Mouse (Mus musculus): ENCODE measurements at regions not wholly inside any gene's neighbourhood (a gene's known extent, or its start where the extent isn't known, plus 50 kb on each side); places are given as distances from the start of the nearest gene placed in this dataset.

- H3K9me3 ChIP-seq (ENCODE audit: control insufficient read depth, low read length), result 0 out of 2 replicates have a peak, but pooled peaks cover 6% of the 10 kb centered on the region
- DNase-seq (ENCODE audit: low spot score) (no peak), ATAC-seq (ENCODE audit: low FRiP score, low read depth) (no peak)
- no peak overlapping the region for H3K4me2 ChIP-seq (replicated peaks; ENCODE audit: low read depth, low read length, severe bottlenecking)
- no peak overlapping the region for H3K27ac ChIP-seq (replicated peaks; ENCODE audit: low read depth, low read length)
- H3K4me3 ChIP-seq (replicated peaks; ENCODE audit: low read length), result no peak overlapping the region
- no peak overlapping the region for H3K9ac ChIP-seq (ENCODE audit: low read depth, low read length, severe bottlenecking)
- H3K36me3 ChIP-seq (ENCODE audit: control insufficient read depth, insufficient read depth, low read length), result no peaks in the 10 kb centered on the region
- WGBS, result 67% methylated on average over 11 of the region's 13 CpGs
- TF ChIP-seq POLR2A (IDR thresholded peaks at IDR 0.05; ENCODE audit: borderline replicate concordance, extremely low read depth, insufficient read depth, insufficient read length), result no peak
- no peaks in the 10 kb centered on the region for H3K27me3 ChIP-seq (ENCODE audit: control insufficient read depth, insufficient read depth, low read length)
- no peaks in the 10 kb centered on the region for H3K4me1 ChIP-seq (ENCODE audit: control insufficient read depth, insufficient read depth, low read length)
Observed at GRCm38 (mm10) chr13:52282500-52282899, 248.6 kb downstream of the Diras2 start.

- Histone ChIP-seq H3K27ac (replicated peaks; ENCODE audit: low read depth, low read length) (no peak overlapping the region), H3K4me2 (replicated peaks; ENCODE audit: low read depth, low read length, severe bottlenecking) (no peak overlapping the region), H3K4me1 (ENCODE audit: control insufficient read depth, insufficient read depth, low read length) (no peaks in the 10 kb centered on the region), H3K36me3 (ENCODE audit: control insufficient read depth, insufficient read depth, low read length) (no peaks in the 10 kb centered on the region), H3K4me3 (replicated peaks; ENCODE audit: low read length) (no peak overlapping the region), H3K9me3 (ENCODE audit: control insufficient read depth, low read length) (0 out of 2 replicates have a peak, but pooled peaks cover 6% of the 10 kb centered on the region), H3K9ac (ENCODE audit: low read depth, low read length, severe bottlenecking) (no peak overlapping the region), H3K27me3 (ENCODE audit: control insufficient read depth, insufficient read depth, low read length) (no peaks in the 10 kb centered on the region)
- 85% methylated on average over 11 of the region's 11 CpGs for WGBS
- TF ChIP-seq POLR2A (IDR thresholded peaks at IDR 0.05; ENCODE audit: borderline replicate concordance, extremely low read depth, insufficient read depth, insufficient read length), result no peak
- DNase-seq (ENCODE audit: low spot score), result no peak
- ATAC-seq (ENCODE audit: low FRiP score, low read depth), result no peak
Observed at GRCm38 (mm10) chr13:52283456-52283855, 247.6 kb downstream of the Diras2 start.

GRCm38 (mm10) chr13:52284026-52284801, 246.9 kb downstream of the Diras2 start:
- WGBS, result 85% methylated on average over 12 of the region's 12 CpGs
- H3K27me3 ChIP-seq (ENCODE audit: control insufficient read depth, insufficient read depth, low read length), result no peaks in the 10 kb centered on the region
- ATAC-seq (ENCODE audit: low FRiP score, low read depth) (no peak), DNase-seq (ENCODE audit: low spot score) (no peak)
- TF ChIP-seq POLR2A (IDR thresholded peaks at IDR 0.05; ENCODE audit: borderline replicate concordance, extremely low read depth, insufficient read depth, insufficient read length), result no peak
- H3K4me1 ChIP-seq (ENCODE audit: control insufficient read depth, insufficient read depth, low read length), result no peaks in the 10 kb centered on the region
- 0 out of 2 replicates have a peak, but pooled peaks cover 6% of the 10 kb centered on the region for H3K9me3 ChIP-seq (ENCODE audit: control insufficient read depth, low read length)
- no peak overlapping the region for H3K4me3 ChIP-seq (replicated peaks; ENCODE audit: low read length)
- H3K36me3 ChIP-seq (ENCODE audit: control insufficient read depth, insufficient read depth, low read length), result no peaks in the 10 kb centered on the region
- H3K4me2 ChIP-seq (replicated peaks; ENCODE audit: low read depth, low read length, severe bottlenecking), result no peak overlapping the region
- H3K27ac ChIP-seq (replicated peaks; ENCODE audit: low read depth, low read length), result no peak overlapping the region
- no peak overlapping the region for H3K9ac ChIP-seq (ENCODE audit: low read depth, low read length, severe bottlenecking)

DNA sequence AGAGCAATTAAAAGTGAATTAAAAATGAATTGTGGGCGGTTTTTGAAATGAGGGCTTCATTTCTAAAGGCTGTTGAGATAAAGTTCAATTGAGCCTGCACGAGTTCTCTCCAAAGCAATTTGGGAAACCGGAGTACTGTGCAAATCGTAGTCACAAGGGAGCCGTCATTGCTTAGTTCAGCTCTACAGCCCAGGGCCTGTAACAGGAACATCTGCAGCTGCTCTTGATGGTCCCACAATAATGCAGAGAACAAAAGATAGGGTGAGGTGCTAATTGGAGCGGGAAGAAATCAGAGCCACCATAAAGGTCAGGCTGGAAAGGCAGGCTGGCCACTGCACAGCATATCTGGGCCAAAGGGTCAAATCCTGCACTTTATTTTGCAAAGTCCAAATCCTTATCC, 242.7 kb downstream of the Diras2 start:
- no peaks in the 10 kb centered on the region for H3K9me3 ChIP-seq (ENCODE audit: control insufficient read depth, low read length)
- no peak overlapping the region for H3K27ac ChIP-seq (replicated peaks; ENCODE audit: low read depth, low read length)
- ATAC-seq (ENCODE audit: low FRiP score, low read depth) (no peak), DNase-seq (ENCODE audit: low spot score) (no peak)
- no peaks in the 10 kb centered on the region for H3K36me3 ChIP-seq (ENCODE audit: control insufficient read depth, insufficient read depth, low read length)
- no peaks in the 10 kb centered on the region for H3K4me1 ChIP-seq (ENCODE audit: control insufficient read depth, insufficient read depth, low read length)
- no peak overlapping the region for H3K9ac ChIP-seq (ENCODE audit: low read depth, low read length, severe bottlenecking)
- no peak overlapping the region for H3K4me3 ChIP-seq (replicated peaks; ENCODE audit: low read length)
- no peak overlapping the region for H3K4me2 ChIP-seq (replicated peaks; ENCODE audit: low read depth, low read length, severe bottlenecking)
- WGBS, result 39% methylated on average over 6 of the region's 6 CpGs
- no peak for TF ChIP-seq POLR2A (IDR thresholded peaks at IDR 0.05; ENCODE audit: borderline replicate concordance, extremely low read depth, insufficient read depth, insufficient read length)
- no peaks in the 10 kb centered on the region for H3K27me3 ChIP-seq (ENCODE audit: control insufficient read depth, insufficient read depth, low read length)

- Histone ChIP-seq H3K27me3 (ENCODE audit: control insufficient read depth, insufficient read depth, low read length) (no peaks in the 10 kb centered on the region), H3K4me3 (replicated peaks; ENCODE audit: low read length) (no peak overlapping the region), H3K36me3 (ENCODE audit: control insufficient read depth, insufficient read depth, low read length) (no peaks in the 10 kb centered on the region), H3K4me2 (replicated peaks; ENCODE audit: low read depth, low read length, severe bottlenecking) (no peak overlapping the region), H3K9ac (ENCODE audit: low read depth, low read length, severe bottlenecking) (no peak overlapping the region), H3K4me1 (ENCODE audit: control insufficient read depth, insufficient read depth, low read length) (no peaks in the 10 kb centered on the region), H3K27ac (replicated peaks; ENCODE audit: low read depth, low read length) (no peak overlapping the region), H3K9me3 (ENCODE audit: control insufficient read depth, low read length) (no peaks in the 10 kb centered on the region)
- TF ChIP-seq POLR2A (IDR thresholded peaks at IDR 0.05; ENCODE audit: borderline replicate concordance, extremely low read depth, insufficient read depth, insufficient read length), result no peak
- 91% methylated on average over 15 of the region's 15 CpGs for WGBS
- DNase-seq (ENCODE audit: low spot score), result no peak
- no peak for ATAC-seq (ENCODE audit: low FRiP score, low read depth)
Observed at GRCm38 (mm10) chr13:52295847-52296246, 235.2 kb downstream of the Diras2 start.

Measured in limb, embryonic 14.5 days (tissue).